Comparison of ENCODE assay signal across 8 mouse cellular contexts in genomic region chr9:121079388-121080088, GRCm38 (mm10).
DNase-seq lines count a peak whose midpoint lies in the region; ATAC-seq lines count a peak whose summit lies in the region.

No protein-coding gene starts in this region.

- no peak for ATAC-seq in forebrain, embryonic 11.5 days (replicated peaks; ENCODE audit: low FRiP score)
- ATAC-seq in heart, embryonic 13.5 days (ENCODE audit: extremely low read depth, insufficient number of reproducible peaks, low FRiP score, low TSS enrichment) = 0 out of 2 replicates have a peak, but pooled peaks have one; percentile 59
- ATAC-seq in limb, embryonic 11.5 days (ENCODE audit: insufficient number of reproducible peaks, low FRiP score, low TSS enrichment, low read depth) = peak; percentile 55; the same call in 1 of the 2 replicates

- H3K27me3 ChIP-seq in forebrain, embryonic 10.5 days (ENCODE audit: poor library complexity, severe bottlenecking) = peaks cover 8% of the 10 kb centered on the region; the same call in 1 of the 2 replicates
- H3K27me3 ChIP-seq in forebrain, embryonic 11.5 days (ENCODE audit: control insufficient read depth, insufficient read depth, low read length) = no peaks in the 10 kb centered on the region
- 0 out of 2 replicates have a peak, but pooled peaks cover 3% of the 10 kb centered on the region for H3K27me3 ChIP-seq in heart, embryonic 13.5 days (replicated peaks)
- no peaks in the 10 kb centered on the region for H3K27me3 ChIP-seq in limb, embryonic 11.5 days (ENCODE audit: control insufficient read depth, insufficient read depth, low read length)

- H3K36me3 ChIP-seq in forebrain, embryonic 10.5 days (replicated peaks) = no peaks in the 10 kb centered on the region
- H3K36me3 ChIP-seq in forebrain, embryonic 11.5 days (ENCODE audit: control insufficient read depth, insufficient read depth, low read length) = no peaks in the 10 kb centered on the region
- no peaks in the 10 kb centered on the region for H3K36me3 ChIP-seq in heart, embryonic 13.5 days
- no peaks in the 10 kb centered on the region for H3K36me3 ChIP-seq in limb, embryonic 11.5 days (ENCODE audit: control insufficient read depth, insufficient read depth, low read length)

- no peak overlapping the region for H3K4me2 ChIP-seq in forebrain, embryonic 11.5 days (ENCODE audit: low read depth, low read length, severe bottlenecking)
- peak overlapping the region; percentile 41 for H3K4me2 ChIP-seq in heart, embryonic 13.5 days
- 0 out of 2 replicates have a peak overlapping the region, but pooled peaks have one; percentile 2 for H3K4me2 ChIP-seq in limb, embryonic 11.5 days (ENCODE audit: low read depth, severe bottlenecking)

- no peak for DNase-seq in forebrain, embryonic 10.5 days (ENCODE audit: extremely low spot score, low spot score)
- no peak for DNase-seq in forebrain, embryonic 11.5 days (ENCODE audit: low spot score)
- peak; percentile 8 for DNase-seq in Muller cell, postnatal 12 days (ENCODE audit: inconsistent ontology term)
- DNase-seq in limb, embryonic 11.5 days (ENCODE audit: low spot score) = peak; percentile 59
- peak; percentile 47 for DNase-seq in retina, embryonic 14.5 days (ENCODE audit: low spot score)
- no peak for DNase-seq in urinary bladder, adult 2 months (ENCODE audit: low spot score)
- no peak for DNase-seq in cerebellum, adult 9-10 months

- no peaks in the 10 kb centered on the region for H3K9me3 ChIP-seq in forebrain, embryonic 10.5 days
- H3K9me3 ChIP-seq in forebrain, embryonic 11.5 days (ENCODE audit: control insufficient read depth, low read length) = no peaks in the 10 kb centered on the region
- H3K9me3 ChIP-seq in heart, embryonic 13.5 days = no peaks in the 10 kb centered on the region
- H3K9me3 ChIP-seq in limb, embryonic 11.5 days (ENCODE audit: control insufficient read depth, low read length) = no peaks in the 10 kb centered on the region

- H3K4me1 ChIP-seq in forebrain, embryonic 10.5 days = peaks cover 40% of the 10 kb centered on the region
- H3K4me1 ChIP-seq in forebrain, embryonic 11.5 days (replicated peaks; ENCODE audit: control insufficient read depth, insufficient read depth, low read length) = peaks cover 2% of the 10 kb centered on the region; the same call in 1 of the 2 replicates
- H3K4me1 ChIP-seq in heart, embryonic 13.5 days = peaks cover 17% of the 10 kb centered on the region
- H3K4me1 ChIP-seq in limb, embryonic 11.5 days (ENCODE audit: control insufficient read depth, insufficient read depth, low read length) = peaks cover 14% of the 10 kb centered on the region

- 0 out of 2 replicates have a peak overlapping the region, but pooled peaks have one; percentile 3 for H3K27ac ChIP-seq in forebrain, embryonic 10.5 days
- no peak overlapping the region for H3K27ac ChIP-seq in forebrain, embryonic 11.5 days (ENCODE audit: low read depth, low read length)
- peak overlapping the region; percentile 39; the same call in 1 of the 2 replicates for H3K27ac ChIP-seq in heart, embryonic 13.5 days (replicated peaks)
- H3K27ac ChIP-seq in limb, embryonic 11.5 days (replicated peaks; ENCODE audit: low read depth, low read length) = no peak overlapping the region

- H3K9ac ChIP-seq in forebrain, embryonic 11.5 days (ENCODE audit: low read length) = no peak overlapping the region
- peak overlapping the region; percentile 63; the same call in 1 of the 2 replicates for H3K9ac ChIP-seq in heart, embryonic 13.5 days
- H3K9ac ChIP-seq in limb, embryonic 11.5 days (ENCODE audit: low read length) = no peak overlapping the region

- no peak overlapping the region for H3K4me3 ChIP-seq in forebrain, embryonic 10.5 days
- no peak overlapping the region for H3K4me3 ChIP-seq in forebrain, embryonic 11.5 days (ENCODE audit: low read depth, low read length)
- no peak overlapping the region for H3K4me3 ChIP-seq in heart, embryonic 13.5 days
- no peak overlapping the region for H3K4me3 ChIP-seq in limb, embryonic 11.5 days (ENCODE audit: low read depth, low read length)

- 59% methylated on average over 9 of the region's 9 CpGs for WGBS in forebrain, embryonic 10.5 days
- 61% methylated on average over 9 of the region's 9 CpGs for whole genome bisulfite sequencing in forebrain, embryonic 11.5 days
- WGBS in heart, embryonic 13.5 days = 30% methylated on average over 9 of the region's 9 CpGs
- 32% methylated on average over 9 of the region's 9 CpGs for WGBS in limb, embryonic 11.5 days

Comparison
In these comparisons a context has a peak if more than half of its experiments do, and no peak if none do; other contexts are left out.
1. H3K27ac ChIP-seq: peak in forebrain, embryonic 10.5 days (single experiment) and heart, embryonic 13.5 days (single experiment); none in forebrain, embryonic 11.5 days (single experiment) and limb, embryonic 11.5 days (single experiment).
2. DNase-seq: peak in Muller cell, postnatal 12 days (single experiment), limb, embryonic 11.5 days (single experiment) and retina, embryonic 14.5 days (single experiment); none in forebrain, embryonic 10.5 days (single experiment), forebrain, embryonic 11.5 days (single experiment), urinary bladder, adult 2 months (single experiment) and cerebellum, adult 9-10 months (single experiment).